Mouse (Mus musculus) megakaryocyte, embryonic 14.5 days (primary cell): Measurements from ENCODE around the gene Asgr1.

Source experiments
- FLI1 ChIP-seq: IDR thresholded peaks from 2 replicates; pipeline ENCODE4 v1.6.1; 2012; ENCODE audit warnings: low read length, inconsistent platforms, mixed read lengths
- GATA1 ChIP-seq: IDR thresholded peaks from 3 replicates; pipeline ENCODE4 v1.6.1; 2012; ENCODE audit warnings: mixed read lengths, low read length, inconsistent platforms, borderline replicate concordance

- TF ChIP-seq FLI1 (no peak), GATA1 (no peak)
Observed at GRCm38 (mm10) chr11:70020731-70021263, 33.1 kb upstream of the Asgr1 start.
